Comparison of ENCODE assay signal across 8 mouse cellular contexts in genomic region chr7:140125278-140126021, GRCm38 (mm10). TPM values are rescaled to one million over a fixed set of nuclear protein-coding genes. Genes with fewer than 3 reads are reported as not detected.
DNase-seq lines count a peak whose midpoint lies in the region; ATAC-seq and TF ChIP-seq lines count a peak whose summit lies in the region.

No protein-coding gene starts in this region.

- 0 out of 2 replicates have a peak, but pooled peaks cover 3% of the 10 kb centered on the region for H3K4me1 ChIP-seq in forebrain, postnatal 0 days (ENCODE audit: insufficient read depth)
- H3K4me1 ChIP-seq in lung, embryonic 14.5 days (ENCODE audit: insufficient read depth), result 0 out of 2 replicates have a peak, but pooled peaks cover 3% of the 10 kb centered on the region

- peak overlapping the region; percentile 67 for H3K4me3 ChIP-seq in forebrain, postnatal 0 days (ENCODE audit: low read depth, low read length)
- peak overlapping the region; percentile 73 for H3K4me3 ChIP-seq in lung, embryonic 14.5 days (ENCODE audit: low read depth, low read length)

- no peaks in the 10 kb centered on the region for H3K9me3 ChIP-seq in forebrain, postnatal 0 days (ENCODE audit: low read length)
- H3K9me3 ChIP-seq in lung, embryonic 14.5 days (ENCODE audit: low read depth, low read length), result no peaks in the 10 kb centered on the region

- no peak for TF ChIP-seq CTCF in forebrain, postnatal 0 days (IDR thresholded peaks at IDR 0.05; ENCODE audit: low read depth)
- no peak for TF ChIP-seq CTCF in lung, embryonic 14.5 days (IDR thresholded peaks at IDR 0.05; ENCODE audit: low read depth)

- peak; percentile 97 for ATAC-seq in forebrain, postnatal 0 days
- ATAC-seq in lung, embryonic 14.5 days (ENCODE audit: insufficient read depth), result peak; percentile 98
- peak; percentile 95 for ATAC-seq in neutrophil, adult 5-6 weeks (ENCODE audit: extremely low read depth, insufficient number of reproducible peaks, low FRiP score, poor library complexity, severe bottlenecking)

- H3K27ac ChIP-seq in forebrain, postnatal 0 days (ENCODE audit: low read depth, low read length), result no peak overlapping the region
- peak overlapping the region; percentile 63; the same call in 1 of the 2 replicates for H3K27ac ChIP-seq in lung, embryonic 14.5 days (ENCODE audit: low read depth)

- peak overlapping the region; percentile 88 for H3K4me2 ChIP-seq in forebrain, postnatal 0 days (ENCODE audit: low read depth)
- H3K4me2 ChIP-seq in lung, embryonic 14.5 days, result peak overlapping the region; percentile 89

- WGBS in forebrain, postnatal 0 days, result under 1% methylated on average over 36 of the region's 40 CpGs
- under 1% methylated on average over 40 of the region's 40 CpGs for WGBS in lung, embryonic 14.5 days

- H3K9ac ChIP-seq in forebrain, postnatal 0 days, result peak overlapping the region; percentile 71
- peak overlapping the region; percentile 79 for H3K9ac ChIP-seq in lung, embryonic 14.5 days

- no peaks in the 10 kb centered on the region for H3K27me3 ChIP-seq in forebrain, postnatal 0 days (ENCODE audit: insufficient read depth, low read length)
- H3K27me3 ChIP-seq in lung, embryonic 14.5 days (ENCODE audit: insufficient read depth, low read length), result no peaks in the 10 kb centered on the region

- no peaks in the 10 kb centered on the region for H3K36me3 ChIP-seq in forebrain, postnatal 0 days (ENCODE audit: insufficient read depth)
- peaks cover 3% of the 10 kb centered on the region; the same call in 1 of the 2 replicates for H3K36me3 ChIP-seq in lung, embryonic 14.5 days (ENCODE audit: insufficient read depth)

- peak; percentile 71 for DNase-seq in MN1 (ENCODE audit: low spot score)
- peak; percentile 92 for DNase-seq in cerebellum, adult 8-10 months
- peak; percentile 85 for DNase-seq in forebrain, postnatal 0 days
- DNase-seq in heart, postnatal 4 days, result peak; percentile 94
- peak; percentile 79 to 86 for DNase-seq in layer of hippocampus, adult 8-10 months (ENCODE audit: low spot score in 2 of 2)
- DNase-seq in lung, embryonic 14.5 days, result peak; percentile 91
- DNase-seq in testis, postnatal 14 days (ENCODE audit: low spot score), result peak; percentile 90

RNA-seq across cellular contexts. Expression of gene Echs1, which starts 9.2 kb away (rescaled TPM):
- 84.0 and 103 TPM in 2 replicates for total RNA-seq in forebrain, postnatal 0 days (2014; rRNA removed)
- 113 and 116 TPM in 2 replicates for polyA plus RNA-seq in forebrain, postnatal 0 days (2015; fragmentation: Nextera tagmentation; extraction: Ambion mirVana)
- 100 to 1,000 TPM; 190 to 210 TPM for total RNA-seq in heart, postnatal 4 days (2021)
- 10 to 100 TPM; 61.4 to 68.6 (median 65.7) TPM for total RNA-seq in layer of hippocampus, adult 8-10 months (2022)
- polyA plus RNA-seq in lung, embryonic 14.5 days (2014; fragmentation: Nextera tagmentation; extraction: Ambion mirVana), result 148 and 164 TPM in 2 replicates
- 20.0 and 45.2 TPM in 2 replicates for total RNA-seq in neutrophil, adult 5-6 weeks (2017)

RNA-seq across cellular contexts. Expression of gene Paox, which starts 9.9 kb away (rescaled TPM):
- 8.8 and 10.5 TPM in 2 replicates for total RNA-seq in forebrain, postnatal 0 days (2014; rRNA removed)
- polyA plus RNA-seq in forebrain, postnatal 0 days (2015; fragmentation: Nextera tagmentation; extraction: Ambion mirVana), result 6.0 and 7.5 TPM in 2 replicates
- 1 to 10 TPM; 4.5 TPM for total RNA-seq in heart, postnatal 4 days (2021)
- 1 to 10 TPM; 6.1 to 6.5 (median 6.4) TPM for total RNA-seq in layer of hippocampus, adult 8-10 months (2022)
- 21.3 and 24.8 TPM in 2 replicates for polyA plus RNA-seq in lung, embryonic 14.5 days (2014; fragmentation: Nextera tagmentation; extraction: Ambion mirVana)
- total RNA-seq in neutrophil, adult 5-6 weeks (2017), result 2.2 and 4.9 TPM in 2 replicates

RNA-seq across cellular contexts. Expression of gene Mtg1, which starts 11.9 kb away (rescaled TPM):
- total RNA-seq in forebrain, postnatal 0 days (2014; rRNA removed), result 14.2 and 15.0 TPM in 2 replicates
- polyA plus RNA-seq in forebrain, postnatal 0 days (2015; fragmentation: Nextera tagmentation; extraction: Ambion mirVana), result 33.7 and 35.8 TPM in 2 replicates
- total RNA-seq in heart, postnatal 4 days (2021), result 10 to 100 TPM; 22.3 to 25.6 TPM
- 10 to 100 TPM; 27.2 to 34.8 (median 31.6) TPM for total RNA-seq in layer of hippocampus, adult 8-10 months (2022)
- polyA plus RNA-seq in lung, embryonic 14.5 days (2014; fragmentation: Nextera tagmentation; extraction: Ambion mirVana), result 24.8 and 28.4 TPM in 2 replicates
- total RNA-seq in neutrophil, adult 5-6 weeks (2017), result 5.0 and 13.8 TPM in 2 replicates

RNA-seq across cellular contexts. Expression of gene Fuom, which starts 23.2 kb away (rescaled TPM):
- 15.7 and 23.0 TPM in 2 replicates for total RNA-seq in forebrain, postnatal 0 days (2014; rRNA removed)
- polyA plus RNA-seq in forebrain, postnatal 0 days (2015; fragmentation: Nextera tagmentation; extraction: Ambion mirVana), result 26.9 and 28.4 TPM in 2 replicates
- 100 to 1,000 TPM; 106 to 119 TPM for total RNA-seq in heart, postnatal 4 days (2021)
- total RNA-seq in layer of hippocampus, adult 8-10 months (2022), result 10 to 100 TPM; 42.7 to 49.1 (median 47.7) TPM
- polyA plus RNA-seq in lung, embryonic 14.5 days (2014; fragmentation: Nextera tagmentation; extraction: Ambion mirVana), result 10.5 and 16.5 TPM in 2 replicates
- total RNA-seq in neutrophil, adult 5-6 weeks (2017), result 1.9 TPM in 1 of 2 replicates, not detected in the other

RNA-seq across cellular contexts. Expression of gene Sprn, which starts 29.2 kb away (rescaled TPM):
- total RNA-seq in forebrain, postnatal 0 days (2014; rRNA removed), result 64.0 and 74.4 TPM in 2 replicates
- polyA plus RNA-seq in forebrain, postnatal 0 days (2015; fragmentation: Nextera tagmentation; extraction: Ambion mirVana), result 32.6 and 43.5 TPM in 2 replicates
- under 1 TPM; 0.17 to 0.27 TPM for total RNA-seq in heart, postnatal 4 days (2021)
- 100 to 1,000 TPM; 149 to 157 (median 151) TPM for total RNA-seq in layer of hippocampus, adult 8-10 months (2022)
- polyA plus RNA-seq in lung, embryonic 14.5 days (2014; fragmentation: Nextera tagmentation; extraction: Ambion mirVana), result 0.12 and 0.20 TPM in 2 replicates
- not detected in 2 replicates for total RNA-seq in neutrophil, adult 5-6 weeks (2017)
